Mouse (Mus musculus) megakaryocyte, embryonic 14.5 days (primary cell): ENCODE measurements at regions not wholly inside any gene's neighbourhood (a gene's known extent, or its start where the extent isn't known, plus 50 kb on each side); places are given as distances from the start of the nearest gene placed in this dataset.

ENCODE experiments used
- FLI1 ChIP-seq: IDR thresholded peaks from 2 replicates; pipeline ENCODE4 v1.6.1; 2012; ENCODE audit warnings: low read length, inconsistent platforms, mixed read lengths
- GATA1 ChIP-seq: IDR thresholded peaks from 3 replicates; pipeline ENCODE4 v1.6.1; 2012; ENCODE audit warnings: mixed read lengths, low read length, inconsistent platforms, borderline replicate concordance

DNA sequence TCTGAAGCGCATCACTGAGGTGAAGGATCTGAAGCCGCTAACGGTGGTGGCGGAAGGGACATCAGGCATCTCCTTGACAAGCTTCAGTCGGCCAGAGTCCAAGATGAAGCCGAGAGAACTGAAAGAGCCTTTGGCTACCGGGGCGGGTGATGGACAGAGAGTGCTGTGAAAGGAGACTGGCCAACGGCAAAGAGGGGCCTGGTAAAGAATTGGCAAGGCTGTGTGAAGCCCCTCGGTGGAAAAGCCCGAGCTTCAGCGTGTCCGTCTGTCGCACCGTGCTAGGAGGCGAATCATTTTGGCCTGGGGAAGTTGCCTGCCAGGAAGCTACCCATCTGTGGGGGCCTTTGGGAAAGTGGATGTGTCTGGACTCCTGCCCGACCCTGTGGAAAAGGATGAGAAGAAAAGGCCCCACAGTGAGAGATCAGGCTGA, 74.6 kb upstream of the Ankrd55 start:
- no peak for TF ChIP-seq GATA1
- no peak for TF ChIP-seq FLI1
